Mouse (Mus musculus) hindbrain, embryonic 15.5 days (tissue): ENCODE measurements around the gene Cdc42ep1. TPM values are rescaled to one million over a fixed set of nuclear protein-coding genes. Genes with fewer than 3 reads are reported as not detected.
"Not testable (repeated sequence)": the region's sequence is repeated elsewhere in the genome, so short reads cannot be mapped to it uniquely, and the experiment has no call there.

ENCODE experiments used
- ATAC-seq: fragments of 200-750 bp; cut with Nextera tagmentation; 2 replicates; pipeline ENCODE4 v1.8.0; 2017; ENCODE audit warnings: low read depth, moderate number of reproducible peaks, moderate TSS enrichment; ENCODE audit not compliant: low FRiP score
- H3K27ac ChIP-seq: fragments of 300-500 bp; sonication (generic); replicated peaks from 2 replicates; pipeline ENCODE4 v1.5.1; 2015; ENCODE audit warnings: mild to moderate bottlenecking, inconsistent platforms
- H3K27me3 ChIP-seq: fragments of 300-500 bp; sonication (generic); 2 replicates; pipeline ENCODE4 v1.6.1; 2015; ENCODE audit warnings: control low read depth, inconsistent platforms
- H3K36me3 ChIP-seq: fragments of 300-500 bp; sonication (generic); 2 replicates; pipeline ENCODE4 v1.6.1; 2015; ENCODE audit warnings: control low read depth, inconsistent platforms
- H3K4me1 ChIP-seq: fragments of 300-500 bp; sonication (generic); replicated peaks from 2 replicates; pipeline ENCODE4 v1.6.1; 2015; ENCODE audit warnings: control low read depth, inconsistent platforms
- H3K4me2 ChIP-seq: fragments of 300-500 bp; sonication (generic); 2 replicates; pipeline ENCODE4 v1.6.1; 2015; ENCODE audit warnings: moderate library complexity, mild to moderate bottlenecking, inconsistent platforms
- H3K4me3 ChIP-seq: fragments of 300-500 bp; sonication (generic); 2 replicates; pipeline ENCODE4 v1.5.1; 2015; ENCODE audit warnings: mild to moderate bottlenecking, inconsistent platforms
- H3K9ac ChIP-seq: fragments of 300-500 bp; sonication (generic); 2 replicates; pipeline ENCODE4 v1.6.1; 2015; ENCODE audit warnings: inconsistent platforms
- H3K9me3 ChIP-seq: fragments of 300-500 bp; sonication (generic); 2 replicates; pipeline ENCODE4 v1.6.1; 2016; ENCODE audit warnings: control low read depth, inconsistent platforms
- WGBS: fragments of 180-500 bp; shearing (Covaris S2); methylation state at CpG from one replicate; pipeline ENCODE4 v1.1.7; 2015; 5-methylcytosine and 5-hydroxymethylcytosine counted together
- polyA plus RNA-seq: library from polyadenylated mRNA; unstranded; fragments of >200 nt; fragmentation: Nextera tagmentation; extraction: Ambion mirVana; gene quantifications from 2 replicates; pipeline ENCODE4 v1.2.1, GENCODE M21; 2015

The Cdc42ep1 gene
- polyA plus RNA-seq, 1 experiment from 2014 or later: 15.5 TPM

- Histone ChIP-seq H3K36me3 (no peaks in the 10 kb centered on the region), H3K4me3 (peak overlapping the region; percentile 47)
Measured at GRCm38 (mm10) chr15:78843581-78844469, 1.4 kb downstream of the Cdc42ep1 start.

GRCm38 (mm10) chr15:78844791-78845190, 2.4 kb downstream of the Cdc42ep1 start:
- Histone ChIP-seq H3K36me3 (no peaks in the 10 kb centered on the region), H3K4me3 (no peak overlapping the region), H3K27ac (no peak overlapping the region), H3K4me2 (peak overlapping the region; percentile 72), H3K4me1 (peaks cover 48% of the 10 kb centered on the region), H3K9ac (0 out of 2 replicates have a peak overlapping the region, but pooled peaks have one; percentile 3), H3K9me3 (no peaks in the 10 kb centered on the region), H3K27me3 (peaks cover 22% of the 10 kb centered on the region)
- 27% methylated on average over 9 of the region's 9 CpGs for WGBS
- no peak for ATAC-seq

More at GRCm38 (mm10) chr15:78843581-78844469, 1.4 kb downstream of the Cdc42ep1 start:
- H3K4me1 ChIP-seq: peaks cover 55% of the 10 kb centered on the region
- ATAC-seq: no peak
- 0 out of 2 replicates have a peak overlapping the region, but pooled peaks have one; percentile 55 for H3K9ac ChIP-seq
- peak overlapping the region; percentile 72 for H3K4me2 ChIP-seq
- H3K9me3 ChIP-seq: no peaks in the 10 kb centered on the region
- H3K27me3 ChIP-seq: peaks cover 22% of the 10 kb centered on the region
- 0 out of 2 replicates have a peak overlapping the region, but pooled peaks have one; percentile 72 for H3K27ac ChIP-seq
- WGBS: 43% methylated on average over 21 of the region's 21 CpGs

GRCm38 (mm10) chr15:78845321-78845720, 2.9 kb downstream of the Cdc42ep1 start:
- no peak overlapping the region for H3K9ac ChIP-seq

GRCm38 (mm10) chr15:78845867-78846266, 3.4 kb downstream of the Cdc42ep1 start:
- peaks cover 22% of the 10 kb centered on the region for H3K27me3 ChIP-seq
- no peaks in the 10 kb centered on the region for H3K9me3 ChIP-seq
- H3K4me3 ChIP-seq: no peak overlapping the region
- H3K9ac ChIP-seq: no peak overlapping the region
- H3K27ac ChIP-seq: no peak overlapping the region
- H3K4me1 ChIP-seq: peaks cover 37% of the 10 kb centered on the region
- no peak for ATAC-seq
- no peaks in the 10 kb centered on the region for H3K36me3 ChIP-seq
- 81% methylated on average over 8 of the region's 8 CpGs for WGBS
- 0 out of 2 replicates have a peak overlapping the region, but pooled peaks have one; percentile 72 for H3K4me2 ChIP-seq

More at GRCm38 (mm10) chr15:78845321-78845720, 2.9 kb downstream of the Cdc42ep1 start:
- Histone ChIP-seq H3K27ac (0 out of 2 replicates have a peak overlapping the region, but pooled peaks have one; percentile 2), H3K9me3 (no peaks in the 10 kb centered on the region), H3K27me3 (peaks cover 22% of the 10 kb centered on the region), H3K36me3 (no peaks in the 10 kb centered on the region), H3K4me3 (no peak overlapping the region), H3K4me1 (peaks cover 42% of the 10 kb centered on the region), H3K4me2 (peak overlapping the region; percentile 72)
- ATAC-seq: no peak
- 76% methylated on average over 11 of the region's 11 CpGs for WGBS

GRCm38 (mm10) chr15:78846352-78846751, 3.9 kb downstream of the Cdc42ep1 start:
- no peak for ATAC-seq
- no peaks in the 10 kb centered on the region for H3K9me3 ChIP-seq
- 69% methylated on average over 8 of the region's 8 CpGs for WGBS
- H3K27me3 ChIP-seq: peaks cover 22% of the 10 kb centered on the region
- H3K9ac ChIP-seq: no peak overlapping the region
- no peaks in the 10 kb centered on the region for H3K36me3 ChIP-seq
- peaks cover 34% of the 10 kb centered on the region for H3K4me1 ChIP-seq
- no peak overlapping the region for H3K4me3 ChIP-seq
- no peak overlapping the region for H3K27ac ChIP-seq
- H3K4me2 ChIP-seq: no peak overlapping the region

GRCm38 (mm10) chr15:78846805-78847204, 4.4 kb downstream of the Cdc42ep1 start:
- not testable (repeated sequence) for H3K9ac ChIP-seq, H3K36me3 ChIP-seq, H3K27ac ChIP-seq, H3K9me3 ChIP-seq, H3K4me2 ChIP-seq, H3K4me3 ChIP-seq, ATAC-seq
- WGBS: 84% methylated on average over 7 of the region's 7 CpGs
- Histone ChIP-seq H3K4me1 (peaks cover 33% of the 10 kb centered on the region), H3K27me3 (peaks cover 22% of the 10 kb centered on the region)

- Histone ChIP-seq H3K4me2 (no peak overlapping the region), H3K9me3 (no peaks in the 10 kb centered on the region), H3K36me3 (no peaks in the 10 kb centered on the region), H3K27me3 (peaks cover 15% of the 10 kb centered on the region), H3K27ac (no peak overlapping the region), H3K9ac (no peak overlapping the region), H3K4me3 (no peak overlapping the region), H3K4me1 (peaks cover 19% of the 10 kb centered on the region)
- 31% methylated on average over 5 of the region's 5 CpGs for WGBS
- no peak for ATAC-seq
Measured at GRCm38 (mm10) chr15:78848467-78848866, 6.0 kb downstream of the Cdc42ep1 start.

GRCm38 (mm10) chr15:78849485-78849884, 7.1 kb downstream of the Cdc42ep1 start:
- Histone ChIP-seq H3K27ac (no peak overlapping the region), H3K4me1 (peaks cover 19% of the 10 kb centered on the region), H3K4me2 (no peak overlapping the region), H3K36me3 (no peaks in the 10 kb centered on the region), H3K27me3 (peaks cover 5% of the 10 kb centered on the region; the same call in 1 of the 2 replicates), H3K9ac (no peak overlapping the region), H3K9me3 (no peaks in the 10 kb centered on the region), H3K4me3 (no peak overlapping the region)
- WGBS: 84% methylated on average over 12 of the region's 12 CpGs
- ATAC-seq: no peak

GRCm38 (mm10) chr15:78850059-78850824, 7.8 kb downstream of the Cdc42ep1 start:
- H3K4me1 ChIP-seq: peaks cover 11% of the 10 kb centered on the region
- no peak overlapping the region for H3K27ac ChIP-seq
- H3K27me3 ChIP-seq: no peaks in the 10 kb centered on the region
- H3K4me3 ChIP-seq: no peak overlapping the region
- H3K36me3 ChIP-seq: no peaks in the 10 kb centered on the region
- 64% methylated on average over 15 of the region's 15 CpGs for WGBS
- no peaks in the 10 kb centered on the region for H3K9me3 ChIP-seq
- H3K4me2 ChIP-seq: no peak overlapping the region
- no peak overlapping the region for H3K9ac ChIP-seq
- ATAC-seq: no peak

GRCm38 (mm10) chr15:78850944-78851343, 8.5 kb downstream of the Cdc42ep1 start:
- H3K9me3 ChIP-seq: no peaks in the 10 kb centered on the region
- WGBS: 82% methylated on average over 6 of the region's 6 CpGs
- H3K4me3 ChIP-seq: no peak overlapping the region
- H3K9ac ChIP-seq: no peak overlapping the region
- no peaks in the 10 kb centered on the region for H3K27me3 ChIP-seq
- H3K4me2 ChIP-seq: no peak overlapping the region
- H3K36me3 ChIP-seq: no peaks in the 10 kb centered on the region
- ATAC-seq: no peak
- H3K27ac ChIP-seq: no peak overlapping the region
- peaks cover 4% of the 10 kb centered on the region for H3K4me1 ChIP-seq

- peak; percentile 77; the same call in 1 of the 2 replicates for ATAC-seq
- no peak overlapping the region for H3K4me3 ChIP-seq
- no peak overlapping the region for H3K9ac ChIP-seq
- 16% methylated on average over 13 of the region's 13 CpGs for WGBS
- H3K36me3 ChIP-seq: no peaks in the 10 kb centered on the region
- no peaks in the 10 kb centered on the region for H3K9me3 ChIP-seq
- no peak overlapping the region for H3K27ac ChIP-seq
- H3K4me1 ChIP-seq: no peaks in the 10 kb centered on the region
- no peaks in the 10 kb centered on the region for H3K27me3 ChIP-seq
- peak overlapping the region; percentile 36 for H3K4me2 ChIP-seq
Measured at GRCm38 (mm10) chr15:78851505-78852153, 9.2 kb downstream of the Cdc42ep1 start.
